Mouse (Mus musculus) forebrain, embryonic 16.5 days (tissue): ENCODE results near the gene Midn. TPM values are rescaled to one million over a fixed set of nuclear protein-coding genes. Genes with fewer than 3 reads are reported as not detected.
A peak's percentile ranks its signal among the peaks of the same experiment; 100 is the strongest.

ENCODE experiments used
- ATAC-seq: fragments of 200-750 bp; cut with Nextera tagmentation; 2 replicates; pipeline ENCODE4 v1.8.0; 2017; ENCODE audit warnings: mild to moderate bottlenecking, moderate library complexity
- H3K27ac ChIP-seq: fragments of 300-500 bp; sonication (generic); 2 replicates; pipeline ENCODE4 v1.5.1; 2014; ENCODE audit warnings: low read length, control low read depth
- H3K27me3 ChIP-seq: fragments of 300-500 bp; sonication (generic); replicated peaks from 2 replicates; pipeline ENCODE4 v1.6.1; 2014; ENCODE audit warnings: low read length; ENCODE audit not compliant: control insufficient read depth, insufficient read depth
- H3K36me3 ChIP-seq: fragments of 300-500 bp; sonication (generic); 2 replicates; pipeline ENCODE4 v1.6.1; 2014; ENCODE audit not compliant: control insufficient read depth, insufficient read depth
- H3K4me1 ChIP-seq: fragments of 300-500 bp; sonication (generic); replicated peaks from 2 replicates; pipeline ENCODE4 v1.6.1; 2014; ENCODE audit warnings: low read length; ENCODE audit not compliant: control insufficient read depth, insufficient read depth
- H3K4me2 ChIP-seq: fragments of 300-500 bp; sonication (generic); 2 replicates; pipeline ENCODE4 v1.6.1; 2014; ENCODE audit warnings: mild to moderate bottlenecking, low read length, control low read depth
- H3K4me3 ChIP-seq: fragments of 300-500 bp; sonication (generic); replicated peaks from 2 replicates; pipeline ENCODE4 v1.5.1; 2014; ENCODE audit warnings: mild to moderate bottlenecking, low read length, control low read depth
- H3K9ac ChIP-seq: fragments of 300-500 bp; sonication (generic); replicated peaks from 2 replicates; pipeline ENCODE4 v1.6.1; 2014; ENCODE audit warnings: low read depth, low read length, control low read depth
- H3K9me3 ChIP-seq: fragments of 300-500 bp; sonication (generic); 2 replicates; pipeline ENCODE4 v1.6.1; 2016; ENCODE audit warnings: low read length; ENCODE audit not compliant: control insufficient read depth
- WGBS: fragments of 180-500 bp; shearing (Covaris S2); extraction: QIAGEN DNeasy Blood & Tissue Kit; methylation state at CpG from one replicate; pipeline ENCODE4 v1.1.7; 2014; 5-methylcytosine and 5-hydroxymethylcytosine counted together
- polyA plus RNA-seq: library from polyadenylated mRNA; unstranded; fragments of >200 nt; fragmentation: Nextera tagmentation; extraction: Ambion mirVana; gene quantifications from 2 replicates; pipeline ENCODE4 v1.2.1, GENCODE M21; 2015

Gene Midn
- polyA plus RNA-seq, 1 experiment from 2014 or later, result 26.5 TPM

GRCm38 (mm10) chr10:80153713-80154112 lies 5.6 kb downstream of the Midn start:
- Histone ChIP-seq H3K4me1 (peaks cover 49% of the 10 kb centered on the region), H3K36me3 (peaks cover 37% of the 10 kb centered on the region), H3K9me3 (no peaks in the 10 kb centered on the region), H3K9ac (0 out of 2 replicates have a peak overlapping the region, but pooled peaks have one; percentile 3), H3K27me3 (no peaks in the 10 kb centered on the region), H3K4me2 (no peak overlapping the region), H3K4me3 (no peak overlapping the region), H3K27ac (no peak overlapping the region)
- 83% methylated on average over 19 of the region's 19 CpGs for WGBS
- ATAC-seq, result no peak

- Histone ChIP-seq H3K9me3 (no peaks in the 10 kb centered on the region), H3K36me3 (peaks cover 37% of the 10 kb centered on the region), H3K4me2 (no peak overlapping the region), H3K4me3 (no peak overlapping the region), H3K9ac (no peak overlapping the region), H3K27ac (no peak overlapping the region), H3K4me1 (peaks cover 56% of the 10 kb centered on the region), H3K27me3 (no peaks in the 10 kb centered on the region)
- no peak for ATAC-seq
- WGBS, result 87% methylated on average over 7 of the region's 7 CpGs
Measured at GRCm38 (mm10) chr10:80154384-80154783, 6.3 kb downstream of the Midn start.

GRCm38 (mm10) chr10:80155277-80155676 lies 7.2 kb downstream of the Midn start:
- H3K36me3 ChIP-seq, result peaks cover 37% of the 10 kb centered on the region
- no peaks in the 10 kb centered on the region for H3K9me3 ChIP-seq
- H3K4me1 ChIP-seq, result peaks cover 59% of the 10 kb centered on the region
- H3K9ac ChIP-seq, result no peak overlapping the region
- ATAC-seq, result no peak
- no peaks in the 10 kb centered on the region for H3K27me3 ChIP-seq
- WGBS, result 47% methylated on average over 1 of the region's 1 CpGs
- H3K4me2 ChIP-seq, result no peak overlapping the region
- H3K4me3 ChIP-seq, result no peak overlapping the region
- no peak overlapping the region for H3K27ac ChIP-seq

- no peak for ATAC-seq
Measured at GRCm38 (mm10) chr10:80156002-80156751, 8.1 kb downstream of the Midn start.

GRCm38 (mm10) chr10:80156752-80157053 lies 8.6 kb downstream of the Midn start:
- H3K36me3 ChIP-seq, result peaks cover 37% of the 10 kb centered on the region
- H3K27me3 ChIP-seq, result no peaks in the 10 kb centered on the region
- ATAC-seq, result no peak
- no peak overlapping the region for H3K9ac ChIP-seq
- peak overlapping the region; percentile 88 for H3K27ac ChIP-seq
- H3K4me1 ChIP-seq, result peaks cover 71% of the 10 kb centered on the region
- WGBS, result 62% methylated on average over 7 of the region's 7 CpGs
- no peak overlapping the region for H3K4me3 ChIP-seq
- H3K9me3 ChIP-seq, result no peaks in the 10 kb centered on the region
- no peak overlapping the region for H3K4me2 ChIP-seq

More at GRCm38 (mm10) chr10:80156002-80156751, 8.1 kb downstream of the Midn start:
- Histone ChIP-seq H3K4me1 (peaks cover 68% of the 10 kb centered on the region), H3K4me3 (no peak overlapping the region), H3K9ac (no peak overlapping the region), H3K9me3 (no peaks in the 10 kb centered on the region), H3K36me3 (peaks cover 37% of the 10 kb centered on the region), H3K4me2 (no peak overlapping the region), H3K27ac (peak overlapping the region; percentile 88), H3K27me3 (no peaks in the 10 kb centered on the region)
- 85% methylated on average over 29 of the region's 29 CpGs for WGBS

- Histone ChIP-seq H3K36me3 (peaks cover 37% of the 10 kb centered on the region), H3K9ac (0 out of 2 replicates have a peak overlapping the region, but pooled peaks have one; percentile 26), H3K4me1 (peaks cover 67% of the 10 kb centered on the region), H3K4me3 (no peak overlapping the region), H3K27me3 (no peaks in the 10 kb centered on the region), H3K27ac (peak overlapping the region; percentile 88), H3K4me2 (peak overlapping the region; percentile 16; the same call in 1 of the 2 replicates), H3K9me3 (no peaks in the 10 kb centered on the region)
- WGBS, result 46% methylated on average over 15 of the region's 15 CpGs
- ATAC-seq, result no peak
Measured at GRCm38 (mm10) chr10:80157141-80157929, 9.3 kb downstream of the Midn start.

GRCm38 (mm10) chr10:80158307-80158986 lies 10.4 kb downstream of the Midn start:
- H3K27ac ChIP-seq, result peak overlapping the region; percentile 88
- WGBS, result 14% methylated on average over 18 of the region's 18 CpGs
- no peak overlapping the region for H3K4me3 ChIP-seq
- H3K36me3 ChIP-seq, result peaks cover 37% of the 10 kb centered on the region
- no peaks in the 10 kb centered on the region for H3K27me3 ChIP-seq
- no peak overlapping the region for H3K4me2 ChIP-seq
- peak overlapping the region; percentile 12; the same call in 1 of the 2 replicates for H3K9ac ChIP-seq
- no peaks in the 10 kb centered on the region for H3K9me3 ChIP-seq
- H3K4me1 ChIP-seq, result peaks cover 56% of the 10 kb centered on the region
- ATAC-seq, result no peak

- 8% methylated on average over 12 of the region's 12 CpGs for WGBS
- H3K27ac ChIP-seq, result peak overlapping the region; percentile 88
- peak overlapping the region; percentile 48 for H3K4me3 ChIP-seq
- H3K27me3 ChIP-seq, result no peaks in the 10 kb centered on the region
- H3K9me3 ChIP-seq, result no peaks in the 10 kb centered on the region
- peak overlapping the region; percentile 80 for H3K4me2 ChIP-seq
- ATAC-seq, result peak; percentile 21; the same call in 1 of the 2 replicates
- peaks cover 33% of the 10 kb centered on the region for H3K36me3 ChIP-seq
- H3K4me1 ChIP-seq, result peaks cover 52% of the 10 kb centered on the region
- H3K9ac ChIP-seq, result peak overlapping the region; percentile 60
Measured at GRCm38 (mm10) chr10:80159021-80159560, 11.0 kb downstream of the Midn start.
